Mouse (Mus musculus): ENCODE results near the gene Iqgap2. TPM values are rescaled to one million over a fixed set of nuclear protein-coding genes. Genes with fewer than 3 reads are reported as not detected.

Iqgap2 gene
- polyA plus RNA-seq, 1 experiment: 0.17 TPM

GRCm38 (mm10) chr13:95889366-95889765, 2.4 kb downstream of the Iqgap2 start:
- Histone ChIP-seq H3K9me3 (ENCODE audit: control insufficient read depth, low read length) (no peaks in the 10 kb centered on the region), H3K27me3 (ENCODE audit: control insufficient read depth) (peaks cover 22% of the 10 kb centered on the region), H3K4me1 (ENCODE audit: control insufficient read depth) (peaks cover 31% of the 10 kb centered on the region), H3K4me3 (replicated peaks) (no peak overlapping the region), H3K36me3 (ENCODE audit: control insufficient read depth) (no peaks in the 10 kb centered on the region; the same call in 1 of the 2 replicates)
- no peak for TF ChIP-seq GATA1 (IDR thresholded peaks at IDR 0.05; ENCODE audit: low read length)
- no peak for TF ChIP-seq TAL1 (IDR thresholded peaks at IDR 0.05; ENCODE audit: low read length)

- no peak for TF ChIP-seq TAL1 (IDR thresholded peaks at IDR 0.05; ENCODE audit: low read length)
- no peak for TF ChIP-seq GATA1 (IDR thresholded peaks at IDR 0.05; ENCODE audit: low read length)
- Histone ChIP-seq H3K9me3 (ENCODE audit: control insufficient read depth, low read length) (no peaks in the 10 kb centered on the region), H3K4me3 (replicated peaks) (no peak overlapping the region), H3K36me3 (ENCODE audit: control insufficient read depth) (no peaks in the 10 kb centered on the region; the same call in 1 of the 2 replicates), H3K4me1 (ENCODE audit: control insufficient read depth) (peaks cover 31% of the 10 kb centered on the region), H3K27me3 (ENCODE audit: control insufficient read depth) (peaks cover 22% of the 10 kb centered on the region)
These were observed 3.1 kb downstream of the Iqgap2 start for GRCm38 (mm10) chr13:95888621-95889020.

GRCm38 (mm10) chr13:95888170-95888569, 3.6 kb downstream of the Iqgap2 start:
- H3K9me3 ChIP-seq (ENCODE audit: control insufficient read depth, low read length): no peaks in the 10 kb centered on the region
- H3K4me3 ChIP-seq (replicated peaks): no peak overlapping the region
- no peaks in the 10 kb centered on the region; the same call in 1 of the 2 replicates for H3K36me3 ChIP-seq (ENCODE audit: control insufficient read depth)
- H3K4me1 ChIP-seq (ENCODE audit: control insufficient read depth): peaks cover 31% of the 10 kb centered on the region
- TF ChIP-seq GATA1 (IDR thresholded peaks at IDR 0.05; ENCODE audit: low read length) (no peak), TAL1 (IDR thresholded peaks at IDR 0.05; ENCODE audit: low read length) (no peak)
- H3K27me3 ChIP-seq (ENCODE audit: control insufficient read depth): peaks cover 20% of the 10 kb centered on the region

GRCm38 (mm10) chr13:95887375-95887774, 4.3 kb downstream of the Iqgap2 start:
- TF ChIP-seq TAL1 (IDR thresholded peaks at IDR 0.05; ENCODE audit: low read length) (no peak), GATA1 (IDR thresholded peaks at IDR 0.05; ENCODE audit: low read length) (no peak)
- Histone ChIP-seq H3K4me1 (ENCODE audit: control insufficient read depth) (peaks cover 23% of the 10 kb centered on the region), H3K27me3 (ENCODE audit: control insufficient read depth) (peaks cover 14% of the 10 kb centered on the region), H3K4me3 (replicated peaks) (no peak overlapping the region), H3K36me3 (ENCODE audit: control insufficient read depth) (no peaks in the 10 kb centered on the region; the same call in 1 of the 2 replicates), H3K9me3 (ENCODE audit: control insufficient read depth, low read length) (no peaks in the 10 kb centered on the region)

- H3K4me3 ChIP-seq (replicated peaks): no peak overlapping the region
- H3K27me3 ChIP-seq (ENCODE audit: control insufficient read depth): no peaks in the 10 kb centered on the region
- H3K36me3 ChIP-seq (ENCODE audit: control insufficient read depth): no peaks in the 10 kb centered on the region; the same call in 1 of the 2 replicates
- TF ChIP-seq GATA1 (IDR thresholded peaks at IDR 0.05; ENCODE audit: low read length) (no peak), TAL1 (IDR thresholded peaks at IDR 0.05; ENCODE audit: low read length) (no peak)
- no peaks in the 10 kb centered on the region for H3K9me3 ChIP-seq (ENCODE audit: control insufficient read depth, low read length)
- H3K4me1 ChIP-seq (ENCODE audit: control insufficient read depth): peaks cover 2% of the 10 kb centered on the region; the same call in 1 of the 2 replicates
These were observed 7.3 kb downstream of the Iqgap2 start for GRCm38 (mm10) chr13:95884455-95884854.

- TF ChIP-seq GATA1 (IDR thresholded peaks at IDR 0.05; ENCODE audit: low read length) (no peak), TAL1 (IDR thresholded peaks at IDR 0.05; ENCODE audit: low read length) (no peak)
- Histone ChIP-seq H3K27me3 (ENCODE audit: control insufficient read depth) (no peaks in the 10 kb centered on the region), H3K4me1 (ENCODE audit: control insufficient read depth) (no peaks in the 10 kb centered on the region), H3K4me3 (replicated peaks) (no peak overlapping the region), H3K9me3 (ENCODE audit: control insufficient read depth, low read length) (no peaks in the 10 kb centered on the region), H3K36me3 (ENCODE audit: control insufficient read depth) (no peaks in the 10 kb centered on the region)
These were observed 9.7 kb downstream of the Iqgap2 start for GRCm38 (mm10) chr13:95882001-95882400.

- no peaks in the 10 kb centered on the region for H3K36me3 ChIP-seq (ENCODE audit: control insufficient read depth)
- no peak for TF ChIP-seq TAL1 (IDR thresholded peaks at IDR 0.05; ENCODE audit: low read length)
- no peak for TF ChIP-seq GATA1 (IDR thresholded peaks at IDR 0.05; ENCODE audit: low read length)
These were observed 10.3 kb downstream of the Iqgap2 start for GRCm38 (mm10) chr13:95881427-95881826.

GRCm38 (mm10) chr13:95880633-95881032, 11.1 kb downstream of the Iqgap2 start:
- Histone ChIP-seq H3K9me3 (ENCODE audit: control insufficient read depth, low read length) (no peaks in the 10 kb centered on the region), H3K4me3 (replicated peaks) (no peak overlapping the region), H3K36me3 (ENCODE audit: control insufficient read depth) (no peaks in the 10 kb centered on the region), H3K27me3 (ENCODE audit: control insufficient read depth) (no peaks in the 10 kb centered on the region), H3K4me1 (ENCODE audit: control insufficient read depth) (no peaks in the 10 kb centered on the region)
- TF ChIP-seq TAL1 (IDR thresholded peaks at IDR 0.05; ENCODE audit: low read length): no peak
- TF ChIP-seq GATA1 (IDR thresholded peaks at IDR 0.05; ENCODE audit: low read length): no peak

More at GRCm38 (mm10) chr13:95881427-95881826, 10.3 kb downstream of the Iqgap2 start:
- no peak overlapping the region for H3K4me3 ChIP-seq (replicated peaks)
- no peaks in the 10 kb centered on the region for H3K4me1 ChIP-seq (ENCODE audit: control insufficient read depth)
- H3K9me3 ChIP-seq (ENCODE audit: control insufficient read depth, low read length): no peaks in the 10 kb centered on the region
- no peaks in the 10 kb centered on the region for H3K27me3 ChIP-seq (ENCODE audit: control insufficient read depth)

- TF ChIP-seq TAL1 (IDR thresholded peaks at IDR 0.05; ENCODE audit: low read length) (no peak), GATA1 (IDR thresholded peaks at IDR 0.05; ENCODE audit: low read length) (no peak)
- peaks cover 2% of the 10 kb centered on the region for H3K4me1 ChIP-seq (ENCODE audit: control insufficient read depth)
- H3K27me3 ChIP-seq (ENCODE audit: control insufficient read depth): no peaks in the 10 kb centered on the region
- no peaks in the 10 kb centered on the region for H3K9me3 ChIP-seq (ENCODE audit: control insufficient read depth, low read length)
- no peak overlapping the region for H3K4me3 ChIP-seq (replicated peaks)
- no peaks in the 10 kb centered on the region for H3K36me3 ChIP-seq (ENCODE audit: control insufficient read depth)
These were observed 19.7 kb downstream of the Iqgap2 start for GRCm38 (mm10) chr13:95871993-95872392.

- Histone ChIP-seq H3K4me3 (replicated peaks) (no peak overlapping the region), H3K4me1 (ENCODE audit: control insufficient read depth) (peaks cover 2% of the 10 kb centered on the region), H3K27me3 (ENCODE audit: control insufficient read depth) (no peaks in the 10 kb centered on the region), H3K36me3 (ENCODE audit: control insufficient read depth) (no peaks in the 10 kb centered on the region), H3K9me3 (ENCODE audit: control insufficient read depth, low read length) (no peaks in the 10 kb centered on the region)
- TF ChIP-seq GATA1 (IDR thresholded peaks at IDR 0.05; ENCODE audit: low read length) (no peak), TAL1 (IDR thresholded peaks at IDR 0.05; ENCODE audit: low read length) (no peak)
These were observed 21.1 kb downstream of the Iqgap2 start for GRCm38 (mm10) chr13:95870626-95871025.
